8 mouse cellular contexts compared by ENCODE assay signal in genomic region chr12:35038668-35039570, GRCm38 (mm10). TPM values are rescaled to one million over a fixed set of nuclear protein-coding genes. Genes with fewer than 3 reads are reported as not detected.
DNase-seq lines count a peak whose midpoint lies in the region; ATAC-seq and TF ChIP-seq lines count a peak whose summit lies in the region.

No protein-coding gene starts in this region.

- no peak for ATAC-seq in hindbrain, embryonic 12.5 days (ENCODE audit: low FRiP score)
- no peak for ATAC-seq in limb, embryonic 12.5 days (ENCODE audit: insufficient number of reproducible peaks, insufficient read depth, low FRiP score, low TSS enrichment, low read depth)

- peak overlapping the region; percentile 21; the same call in 1 of the 2 replicates for H3K4me2 ChIP-seq in hindbrain, embryonic 12.5 days (replicated peaks)
- H3K4me2 ChIP-seq in limb, embryonic 12.5 days = peak overlapping the region; percentile 45

- WGBS in spleen, adult 2 months = 6% methylated on average over 14 of the region's 14 CpGs
- 28% methylated on average over 14 of the region's 14 CpGs for WGBS in hindbrain, embryonic 12.5 days
- 28% methylated on average over 14 of the region's 14 CpGs for WGBS in limb, embryonic 12.5 days

- no peak for TF ChIP-seq POLR2A in spleen, adult 2 months (IDR thresholded peaks at IDR 0.05; ENCODE audit: low read depth, low read length)

- H3K27me3 ChIP-seq in spleen, adult 2 months (ENCODE audit: control insufficient read depth, insufficient read depth, low read length) = no peaks in the 10 kb centered on the region
- H3K27me3 ChIP-seq in hindbrain, embryonic 12.5 days = no peaks in the 10 kb centered on the region
- H3K27me3 ChIP-seq in limb, embryonic 12.5 days = no peaks in the 10 kb centered on the region

- peak overlapping the region; percentile 52 for H3K4me3 ChIP-seq in spleen, adult 2 months (ENCODE audit: extremely low read depth, insufficient read depth, insufficient read length)
- H3K4me3 ChIP-seq in hindbrain, embryonic 12.5 days = no peak overlapping the region
- 0 out of 2 replicates have a peak overlapping the region, but pooled peaks have one; percentile 17 for H3K4me3 ChIP-seq in limb, embryonic 12.5 days (replicated peaks)

- H3K9me3 ChIP-seq in hindbrain, embryonic 12.5 days (replicated peaks) = no peaks in the 10 kb centered on the region
- H3K9me3 ChIP-seq in limb, embryonic 12.5 days = no peaks in the 10 kb centered on the region

- TF ChIP-seq CTCF in spleen, adult 2 months (IDR thresholded peaks at IDR 0.05; ENCODE audit: extremely low read depth, insufficient read depth, insufficient read length, insufficient replicate concordance) = no peak

- H3K36me3 ChIP-seq in spleen, adult 2 months (ENCODE audit: control insufficient read depth, insufficient read depth, low read length) = no peaks in the 10 kb centered on the region
- no peaks in the 10 kb centered on the region for H3K36me3 ChIP-seq in hindbrain, embryonic 12.5 days
- no peaks in the 10 kb centered on the region for H3K36me3 ChIP-seq in limb, embryonic 12.5 days

- peak; percentile 16 for DNase-seq in adrenal gland, postnatal 10 days
- DNase-seq in adrenal gland, postnatal 4 days (ENCODE audit: low spot score in 2 of 2) = no peak
- no peak for DNase-seq in spleen, adult 2 months (ENCODE audit: low read depth in 1 of 2, low spot score in 2 of 2)
- no peak for DNase-seq in spleen, adult 12 weeks (ENCODE audit: low spot score)
- DNase-seq in right cerebral cortex, postnatal 10 days (ENCODE audit: low spot score in 2 of 2) = peak; percentile 41 to 44
- DNase-seq in cerebellum, postnatal 10 days = no peak

- H3K4me1 ChIP-seq in spleen, adult 2 months (ENCODE audit: control insufficient read depth, insufficient read depth, insufficient read length) = peaks cover 7% of the 10 kb centered on the region
- H3K4me1 ChIP-seq in hindbrain, embryonic 12.5 days = no peaks in the 10 kb centered on the region
- H3K4me1 ChIP-seq in limb, embryonic 12.5 days (replicated peaks) = peaks cover 7% of the 10 kb centered on the region

- H3K27ac ChIP-seq in spleen, adult 2 months (ENCODE audit: insufficient read depth, low read length) = peak overlapping the region; percentile 86
- H3K27ac ChIP-seq in hindbrain, embryonic 12.5 days = no peak overlapping the region
- H3K27ac ChIP-seq in limb, embryonic 12.5 days = no peak overlapping the region

- H3K9ac ChIP-seq in hindbrain, embryonic 12.5 days = no peak overlapping the region
- H3K9ac ChIP-seq in limb, embryonic 12.5 days (replicated peaks) = 0 out of 2 replicates have a peak overlapping the region, but pooled peaks have one; percentile 27

RNA-seq across cellular contexts. Expression of gene Snx13, which starts 8.1 kb away (rescaled TPM):
- total RNA-seq in adrenal gland, postnatal 10 days (2021) = 10 to 100 TPM; 33.2 to 36.4 TPM
- 10 to 100 TPM; 32.3 to 35.1 TPM for total RNA-seq in adrenal gland, postnatal 4 days (2021)
- 2.4 and 2.5 TPM in 2 replicates for polyA plus RNA-seq in spleen, adult 2 months (2012; rRNA removed)
- 24.7 and 28.2 TPM in 2 replicates for polyA plus RNA-seq in hindbrain, embryonic 12.5 days (2016; fragmentation: Nextera tagmentation; extraction: Ambion mirVana)
- polyA plus RNA-seq in limb, embryonic 12.5 days (2016; fragmentation: Nextera tagmentation; extraction: Ambion mirVana) = 23.0 and 23.2 TPM in 2 replicates

RNA-seq across cellular contexts. Expression of gene Prps1l1, which starts 54.4 kb away (rescaled TPM):
- not detected for total RNA-seq in adrenal gland, postnatal 10 days (2021)
- not detected for total RNA-seq in adrenal gland, postnatal 4 days (2021)
- not detected in 2 replicates for polyA plus RNA-seq in spleen, adult 2 months (2012; rRNA removed)
- not detected in 2 replicates for polyA plus RNA-seq in hindbrain, embryonic 12.5 days (2016; fragmentation: Nextera tagmentation; extraction: Ambion mirVana)
- polyA plus RNA-seq in limb, embryonic 12.5 days (2016; fragmentation: Nextera tagmentation; extraction: Ambion mirVana) = not detected in 2 replicates

Comparison
In these comparisons a context has a peak if more than half of its experiments do, and no peak if none do; other contexts are left out.
1. DNase-seq: peak in adrenal gland, postnatal 10 days (single experiment) and right cerebral cortex, postnatal 10 days (2 of 2); none in adrenal gland, postnatal 4 days (0 of 2), spleen, adult 2 months (0 of 2), spleen, adult 12 weeks (single experiment) and cerebellum, postnatal 10 days (0 of 2).